Mouse (Mus musculus) cerebellum, postnatal 4 days (tissue): ENCODE results near the gene Defb6.

Experiments
- DNase-seq, 2 experiments: peaks; one replicate each; pipeline ENCODE4 v3.0.0; 2022; ENCODE audit warnings: low spot score in 2 of 2, mixed read lengths in 1 of 2

Defb6 gene

DNA sequence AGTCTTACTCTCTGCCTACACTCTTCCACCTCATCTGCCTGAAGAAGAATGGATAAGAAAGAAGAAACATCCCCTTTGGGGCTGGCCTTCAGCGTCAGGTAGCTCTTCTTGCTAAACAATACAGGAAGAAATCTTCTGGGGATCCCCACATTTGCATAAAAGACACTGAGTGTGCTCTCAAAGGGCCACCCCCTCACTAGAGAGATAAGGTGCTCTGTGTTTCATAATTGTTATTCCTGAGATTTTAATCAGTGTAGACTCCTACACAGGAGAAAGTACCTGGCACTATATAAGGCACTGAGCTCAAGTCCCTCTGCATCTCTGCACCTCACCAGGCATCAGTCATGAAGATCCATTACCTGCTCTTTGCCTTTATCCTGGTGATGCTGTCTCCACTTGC is at the start of gene Defb6:
Defb6 (plus strand) TSS at position 318 of the 400 bp plus-strand sequence.
- DNase-seq = no peak

- no peak for DNase-seq
Observed at GRCm38 (mm10) chr8:19238101-19238500, 12.8 kb downstream of the Defb6 start.

DNA sequence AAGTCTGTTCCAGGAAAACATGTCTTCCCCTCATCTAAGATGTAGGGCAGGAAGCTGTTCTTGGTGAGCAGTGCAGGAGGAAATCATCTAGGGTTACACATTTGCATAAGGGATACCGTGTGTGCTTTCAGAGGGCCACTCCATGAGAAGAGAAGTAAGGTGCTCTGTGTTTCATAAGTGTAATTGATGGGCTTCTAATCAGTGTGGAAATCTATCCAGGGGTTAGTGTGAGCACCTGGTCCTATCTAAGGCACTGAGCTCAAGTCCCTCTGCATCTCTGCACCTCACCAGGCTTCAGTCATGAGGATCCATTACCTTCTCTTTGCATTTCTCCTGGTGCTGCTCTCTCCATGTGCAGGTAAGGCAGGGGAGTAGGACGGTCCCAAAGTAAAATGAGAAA is 14.3 kb downstream of the Defb6 start, which contains the start of gene Defb46:
Defb46 (plus strand) TSS at position 301 of the 400 bp plus-strand sequence.
- no peak for DNase-seq

DNA sequence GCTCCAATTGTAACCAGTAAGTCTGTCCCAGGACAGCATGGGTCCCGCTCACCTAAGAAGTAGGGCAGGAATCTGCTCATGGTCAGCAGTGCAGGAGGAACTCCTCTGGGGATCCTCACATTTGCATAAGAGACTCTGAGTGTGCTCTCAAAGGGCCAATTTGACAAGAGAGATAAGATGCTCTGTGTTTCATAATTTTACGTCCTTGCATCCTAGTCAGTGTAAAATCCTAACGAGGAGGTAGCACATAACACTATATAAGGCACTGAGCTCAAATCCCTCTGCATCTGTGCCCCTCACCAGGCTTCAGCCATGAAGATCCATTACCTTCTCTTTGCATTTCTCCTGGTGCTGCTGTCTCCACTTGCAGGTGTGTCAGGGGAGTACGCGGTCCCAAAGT is 22.0 kb downstream of the Defb6 start, which contains the start of gene Defb5:
Defb5 (plus strand) TSS at position 301 of the 400 bp plus-strand sequence.
- DNase-seq = no peak

DNA sequence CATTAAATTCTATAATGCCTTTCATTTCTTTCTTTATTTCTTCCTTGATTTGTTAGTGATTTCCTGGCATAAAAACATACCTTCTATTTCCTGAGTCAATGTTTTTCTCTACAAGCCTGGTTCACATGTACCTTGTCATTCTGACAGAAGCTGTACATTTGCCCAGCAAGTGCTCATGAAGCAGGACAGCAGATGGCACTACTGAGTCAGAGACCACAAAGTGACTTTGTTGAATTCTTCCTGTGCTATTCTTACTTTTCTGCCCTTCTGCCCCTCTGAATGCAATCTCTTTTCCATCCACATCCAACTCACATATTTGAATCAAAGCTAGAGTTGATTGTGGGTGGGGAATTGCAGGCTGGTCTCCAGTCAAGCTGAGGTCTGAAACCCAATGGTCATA is 32.9 kb downstream of the Defb6 start:
- DNase-seq = no peak

DNA sequence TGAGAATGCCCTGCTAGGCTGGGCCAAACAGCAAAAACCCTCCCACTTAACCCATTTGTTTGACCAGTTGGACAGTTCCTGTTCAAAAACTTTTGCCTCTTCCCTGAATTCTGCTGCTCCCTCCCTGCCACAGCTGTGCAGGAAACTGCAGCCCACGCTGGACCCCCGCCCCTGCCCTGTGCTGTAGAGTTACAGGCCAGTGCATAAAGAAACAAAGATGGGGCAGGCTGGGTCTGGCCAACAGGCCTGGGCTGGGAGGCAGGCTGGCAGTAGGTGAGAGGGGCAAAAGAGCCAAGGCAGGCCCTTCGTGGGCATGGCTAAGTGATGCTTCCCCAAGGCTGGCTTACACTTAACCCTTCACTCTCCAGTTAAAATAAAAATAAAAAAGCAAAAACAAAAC is 34.4 kb downstream of the Defb6 start:
- no peak for DNase-seq
